Mouse (Mus musculus): ENCODE data around the gene Prkrip1. TPM values are rescaled to one million over a fixed set of nuclear protein-coding genes. Genes with fewer than 3 reads are reported as not detected.

Gene Prkrip1
- 10 to 100 TPM; 17.4 to 43.3 (median 26.6) TPM for total RNA-seq (2018; cell fraction: chromatin; rRNA removed)
- 10 to 100 TPM; 11.5 to 41.4 (median 26.0) TPM for total RNA-seq (2018; cell fraction: cytosol; rRNA removed)
- 10 to 100 TPM; 10.2 to 32.9 (median 18.7) TPM for total RNA-seq (2018; cell fraction: nucleus; rRNA removed)
- polyA plus RNA-seq (2018): 12.4 to 58.1 TPM (median 23.3 TPM) in 3 replicates

GRCm38 (mm10) chr5:136198474-136199391, at the start of gene Prkrip1:
Gene Prkrip1, minus strand, starts transcription at chr5:136198963.
- peak within 1 kb of the TSS; percentile 80 for H3K27ac ChIP-seq
- H3K79me2 ChIP-seq (ENCODE audit: inconsistent target): peaks cover 24% of the 10 kb centered on the region
- peak within 1 kb of the TSS; percentile 97 for H3K4me3 ChIP-seq (ENCODE audit: inconsistent target)
- 1% methylated on average over 59 of the region's 62 CpGs for WGBS (ENCODE audit: missing documents)
- peaks cover 24% of the 10 kb centered on the region for H3K36me3 ChIP-seq (ENCODE audit: inconsistent target)

- 0 out of 2 replicates have a peak, but pooled peaks cover 2% of the 10 kb centered on the region for H3K36me3 ChIP-seq (ENCODE audit: inconsistent target)
- no peak overlapping the region for H3K4me3 ChIP-seq (ENCODE audit: inconsistent target)
- H3K27ac ChIP-seq: peak overlapping the region; percentile 75
- WGBS (ENCODE audit: missing documents): 37% methylated on average over 6 of the region's 6 CpGs
- H3K79me2 ChIP-seq (ENCODE audit: inconsistent target): peaks cover 9% of the 10 kb centered on the region; the same call in 1 of the 2 replicates
These were observed 49.7 kb upstream of the Prkrip1 start for GRCm38 (mm10) chr5:136248441-136248840.

- Histone ChIP-seq H3K27ac (peak within 1 kb of the TSS; percentile 75), H3K4me3 (ENCODE audit: inconsistent target) (peak within 1 kb of the TSS; percentile 47), H3K36me3 (ENCODE audit: inconsistent target) (no peaks in the 10 kb centered on the region), H3K79me2 (ENCODE audit: inconsistent target) (peaks cover 29% of the 10 kb centered on the region)
- 0% methylated on average over 2 of the region's 2 CpGs for WGBS (ENCODE audit: missing documents)
These were observed 47.7 kb upstream of the Prkrip1 start, which contains the start of gene Sh2b2 for GRCm38 (mm10) chr5:136246452-136246838. Gene Sh2b2, minus strand, starts transcription at chr5:136246556.

- 34% methylated on average over 15 of the region's 15 CpGs for WGBS (ENCODE audit: missing documents)
- Histone ChIP-seq H3K36me3 (ENCODE audit: inconsistent target) (no peaks in the 10 kb centered on the region), H3K4me3 (ENCODE audit: inconsistent target) (peak overlapping the region; percentile 47), H3K27ac (peak overlapping the region; percentile 75), H3K79me2 (ENCODE audit: inconsistent target) (peaks cover 35% of the 10 kb centered on the region)
These were observed 47.0 kb upstream of the Prkrip1 start for GRCm38 (mm10) chr5:136245541-136246451.

GRCm38 (mm10) chr5:136244762-136245540, 46.2 kb upstream of the Prkrip1 start:
- 1% methylated on average over 53 of the region's 57 CpGs for WGBS (ENCODE audit: missing documents)
- H3K79me2 ChIP-seq (ENCODE audit: inconsistent target): peaks cover 44% of the 10 kb centered on the region
- H3K36me3 ChIP-seq (ENCODE audit: inconsistent target): no peaks in the 10 kb centered on the region
- peak overlapping the region; percentile 75 for H3K27ac ChIP-seq
- H3K4me3 ChIP-seq (ENCODE audit: inconsistent target): peak overlapping the region; percentile 47

- Histone ChIP-seq H3K4me3 (ENCODE audit: inconsistent target) (peak overlapping the region; percentile 38), H3K36me3 (ENCODE audit: inconsistent target) (no peaks in the 10 kb centered on the region), H3K79me2 (ENCODE audit: inconsistent target) (peaks cover 51% of the 10 kb centered on the region), H3K27ac (no peak overlapping the region)
- 2% methylated on average over 60 of the region's 67 CpGs for WGBS (ENCODE audit: missing documents)
These were observed 45.3 kb upstream of the Prkrip1 start for GRCm38 (mm10) chr5:136243851-136244761.

- H3K4me3 ChIP-seq (ENCODE audit: inconsistent target): no peak overlapping the region
- H3K79me2 ChIP-seq (ENCODE audit: inconsistent target): peaks cover 69% of the 10 kb centered on the region
- no peaks in the 10 kb centered on the region for H3K36me3 ChIP-seq (ENCODE audit: inconsistent target)
- H3K27ac ChIP-seq: no peak overlapping the region
- 95% methylated on average over 6 of the region's 6 CpGs for WGBS (ENCODE audit: missing documents)
These were observed 42.4 kb upstream of the Prkrip1 start for GRCm38 (mm10) chr5:136241161-136241560.

- Histone ChIP-seq H3K79me2 (ENCODE audit: inconsistent target) (peaks cover 69% of the 10 kb centered on the region), H3K27ac (no peak overlapping the region), H3K36me3 (ENCODE audit: inconsistent target) (no peaks in the 10 kb centered on the region), H3K4me3 (ENCODE audit: inconsistent target) (no peak overlapping the region)
- WGBS (ENCODE audit: missing documents): 90% methylated on average over 1 of the region's 1 CpGs
These were observed 41.6 kb upstream of the Prkrip1 start for GRCm38 (mm10) chr5:136240381-136240780.

GRCm38 (mm10) chr5:136237607-136238006, 38.8 kb upstream of the Prkrip1 start:
- Histone ChIP-seq H3K27ac (no peak overlapping the region), H3K4me3 (ENCODE audit: inconsistent target) (no peak overlapping the region), H3K36me3 (ENCODE audit: inconsistent target) (no peaks in the 10 kb centered on the region), H3K79me2 (ENCODE audit: inconsistent target) (peaks cover 52% of the 10 kb centered on the region)
- WGBS (ENCODE audit: missing documents): 26% methylated on average over 19 of the region's 19 CpGs

GRCm38 (mm10) chr5:136236611-136237010, 37.8 kb upstream of the Prkrip1 start:
- WGBS (ENCODE audit: missing documents): 91% methylated on average over 5 of the region's 5 CpGs
- H3K79me2 ChIP-seq (ENCODE audit: inconsistent target): peaks cover 42% of the 10 kb centered on the region
- no peak overlapping the region for H3K4me3 ChIP-seq (ENCODE audit: inconsistent target)
- no peaks in the 10 kb centered on the region for H3K36me3 ChIP-seq (ENCODE audit: inconsistent target)
- no peak overlapping the region for H3K27ac ChIP-seq

- no peaks in the 10 kb centered on the region; the same call in 1 of the 2 replicates for H3K79me2 ChIP-seq (ENCODE audit: inconsistent target)
- no peak overlapping the region for H3K4me3 ChIP-seq (ENCODE audit: inconsistent target)
- WGBS (ENCODE audit: missing documents): 100% methylated on average over 4 of the region's 4 CpGs
- peaks cover 10% of the 10 kb centered on the region; the same call in 1 of the 2 replicates for H3K36me3 ChIP-seq (ENCODE audit: inconsistent target)
- H3K27ac ChIP-seq: no peak overlapping the region
These were observed 31.7 kb upstream of the Prkrip1 start for GRCm38 (mm10) chr5:136230348-136231035.

- Histone ChIP-seq H3K27ac (no peak overlapping the region), H3K36me3 (ENCODE audit: inconsistent target) (peaks cover 9% of the 10 kb centered on the region; the same call in 1 of the 2 replicates), H3K4me3 (ENCODE audit: inconsistent target) (no peak overlapping the region), H3K79me2 (ENCODE audit: inconsistent target) (no peaks in the 10 kb centered on the region)
- 58% methylated on average over 7 of the region's 7 CpGs for WGBS (ENCODE audit: missing documents)
These were observed 27.6 kb upstream of the Prkrip1 start for GRCm38 (mm10) chr5:136226246-136226876.

Data from macrophage (primary cell).